Mouse (Mus musculus): ENCODE measurements around the gene Rab44.
"Not testable (repeated sequence)": the region's sequence is repeated elsewhere in the genome, so short reads cannot be mapped to it uniquely, and the experiment has no call there.

Gene Rab44

GRCm38 (mm10) chr17:29113591-29114352 is at the start of gene Rab44:
Gene Rab44 (plus strand): TSS chr17:29114145.
- CTCF ChIA-PET, result no interaction called here

- CTCF ChIA-PET, result interaction anchor here (0.7 to 0.8 kb wide), 2 partner anchors 16 to 17 kb away, joined by 3 to 4 read pairs; no protein-coding TSS in a partner anchor
These were observed 48.6 kb upstream of the Rab44 start for GRCm38 (mm10) chr17:29065245-29065940.

DNA sequence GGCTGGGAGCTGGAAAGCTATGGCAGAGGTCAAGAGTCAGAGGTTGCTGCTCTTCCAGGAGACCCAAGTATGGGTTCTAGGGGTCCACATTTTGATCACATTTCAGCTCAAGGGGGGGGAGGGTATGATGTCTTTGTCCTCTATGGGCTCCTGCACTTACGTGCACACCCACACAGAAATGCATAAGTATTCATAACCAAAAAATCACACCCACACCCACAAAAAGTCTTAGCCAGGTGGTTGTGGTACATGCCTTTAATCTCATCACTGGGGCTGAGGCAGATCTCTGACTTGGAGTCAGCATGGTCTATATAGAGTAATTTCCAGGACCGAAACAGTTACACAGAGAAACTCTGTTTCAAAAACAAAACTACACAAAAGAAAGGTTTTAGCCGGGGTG is 48.0 kb upstream of the Rab44 start:
- CTCF ChIA-PET, result interaction anchor here (0.7 kb wide), 1 partner anchor 16 kb away, joined by 4 read pairs; no protein-coding TSS in a partner anchor

GRCm38 (mm10) chr17:29067416-29067815 is 46.5 kb upstream of the Rab44 start:
- CTCF ChIA-PET, result not testable (repeated sequence)

- CTCF ChIA-PET, result no interaction called here
These were observed 46.1 kb upstream of the Rab44 start for GRCm38 (mm10) chr17:29067847-29068246.

DNA sequence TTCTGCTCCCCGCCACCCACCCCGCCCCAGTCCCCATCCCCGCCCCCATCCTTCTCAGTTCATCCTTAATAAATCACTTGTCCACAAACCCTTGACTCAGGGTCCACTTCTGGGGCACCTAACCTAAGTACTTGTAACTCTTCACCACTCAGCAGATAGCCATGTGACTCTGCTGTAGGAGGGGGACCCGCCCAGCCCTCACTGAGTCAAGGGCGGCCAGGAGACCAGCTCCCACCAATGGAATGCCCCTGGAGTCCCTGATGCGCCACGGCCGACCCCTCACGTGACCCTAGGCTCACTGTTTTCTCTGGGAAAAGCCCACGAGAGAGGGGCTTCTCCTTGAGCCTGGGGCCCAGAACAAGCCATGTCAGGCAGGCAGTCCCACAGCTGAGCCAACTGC is 44.9 kb upstream of the Rab44 start:
- CTCF ChIA-PET, result no interaction called here

DNA sequence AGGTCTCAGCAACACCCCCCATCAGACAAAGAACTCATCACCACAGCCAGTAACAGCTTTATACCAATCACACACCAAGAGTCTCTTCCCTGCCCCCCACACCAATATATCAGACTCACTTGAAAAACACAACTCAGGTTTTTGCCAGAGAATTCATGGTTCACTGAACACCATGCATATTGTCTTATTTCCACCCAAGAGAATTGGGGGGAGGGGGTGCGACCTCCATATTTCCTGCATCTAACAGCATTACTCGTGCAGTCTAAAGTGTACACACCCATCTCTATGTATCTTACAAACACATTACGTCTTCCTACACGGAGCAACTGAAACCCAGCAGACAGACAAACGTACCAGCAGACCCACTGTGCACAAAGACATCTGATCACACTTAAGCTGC is 42.1 kb upstream of the Rab44 start:
- CTCF ChIA-PET, result interaction anchor here (0.7 to 1.2 kb wide), 2 partner anchors 80 to 100 kb away, joined by 3 read pairs; no protein-coding TSS in a partner anchor

DNA sequence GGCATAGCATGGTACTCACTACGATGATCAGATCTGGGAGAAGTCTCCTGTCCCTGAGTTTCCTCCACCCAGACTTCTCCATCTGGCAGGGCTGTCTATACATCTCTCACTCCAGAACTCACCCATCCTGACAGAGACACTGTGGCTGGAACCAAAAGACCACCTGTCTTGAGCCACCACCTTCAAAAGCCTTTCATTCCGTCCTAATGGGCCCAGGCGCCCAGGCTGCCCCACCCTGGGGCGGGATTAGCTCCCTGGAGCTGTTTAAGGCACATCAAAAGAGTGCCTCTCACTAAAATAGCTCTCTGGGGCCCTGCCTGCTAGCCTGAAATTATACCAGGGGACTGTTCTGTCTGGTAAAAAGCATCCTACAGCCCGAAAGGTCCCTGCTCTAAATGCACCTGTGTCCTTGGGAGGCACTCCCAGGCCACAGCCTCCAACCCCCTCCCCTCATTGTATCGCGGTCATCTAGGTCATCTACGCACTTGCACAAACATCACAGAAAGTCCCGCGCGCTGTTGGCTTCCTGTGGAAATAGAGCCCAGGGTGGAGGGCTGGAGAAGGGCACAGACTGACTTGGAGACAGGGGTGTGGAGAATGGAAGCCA is 41.1 kb upstream of the Rab44 start:
- CTCF ChIA-PET, result interaction anchor here (1.2 kb wide), 1 partner anchor 99 kb away, joined by 3 read pairs; no protein-coding TSS in a partner anchor

GRCm38 (mm10) chr17:29073313-29073712 is 40.6 kb upstream of the Rab44 start:
- CTCF ChIA-PET, result no interaction called here

DNA sequence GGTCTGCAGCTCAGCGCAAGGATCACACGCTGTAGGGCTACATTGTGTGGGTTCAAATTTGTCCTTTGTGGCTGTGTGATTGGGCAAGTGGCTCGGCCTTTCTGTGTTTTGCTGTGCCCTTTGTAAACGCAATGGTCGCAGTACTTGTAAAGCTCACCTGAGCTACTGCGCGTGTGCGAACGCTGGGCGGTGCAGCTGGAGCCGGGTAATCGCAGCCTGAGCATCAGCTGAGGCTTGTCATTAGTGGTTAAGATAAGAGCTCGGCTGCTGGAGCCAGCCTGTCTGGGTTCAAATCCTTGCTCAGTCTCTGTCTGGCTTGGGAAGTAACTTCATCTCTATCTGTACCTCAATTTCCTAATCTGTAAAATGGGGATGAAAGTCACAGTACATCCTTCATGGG is 39.9 kb upstream of the Rab44 start:
- CTCF ChIA-PET, result interaction anchor here (0.6 to 0.7 kb wide), 2 partner anchors 97 to 164 kb away, joined by 4 read pairs; no protein-coding TSS in a partner anchor

DNA sequence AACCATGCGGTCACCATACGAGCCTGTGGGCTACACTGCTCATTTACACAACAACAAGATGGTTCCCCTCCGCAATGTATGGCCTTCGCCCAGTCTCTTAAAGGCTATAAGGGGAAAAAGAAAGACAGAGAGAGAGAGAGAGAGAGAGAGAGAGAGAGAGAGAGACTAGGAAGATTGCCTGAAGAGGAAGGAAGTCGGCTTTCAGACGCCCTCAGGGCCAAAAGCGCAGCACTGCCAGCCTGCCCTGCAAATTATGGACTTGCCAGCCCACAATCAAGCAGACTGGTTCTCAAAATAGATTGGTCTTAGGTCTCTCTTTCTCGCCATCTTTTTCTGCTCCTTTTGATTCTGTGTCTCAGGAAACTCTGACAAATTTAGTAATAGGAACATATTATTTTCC is 37.7 kb upstream of the Rab44 start:
- CTCF ChIA-PET, result no interaction called here

DNA sequence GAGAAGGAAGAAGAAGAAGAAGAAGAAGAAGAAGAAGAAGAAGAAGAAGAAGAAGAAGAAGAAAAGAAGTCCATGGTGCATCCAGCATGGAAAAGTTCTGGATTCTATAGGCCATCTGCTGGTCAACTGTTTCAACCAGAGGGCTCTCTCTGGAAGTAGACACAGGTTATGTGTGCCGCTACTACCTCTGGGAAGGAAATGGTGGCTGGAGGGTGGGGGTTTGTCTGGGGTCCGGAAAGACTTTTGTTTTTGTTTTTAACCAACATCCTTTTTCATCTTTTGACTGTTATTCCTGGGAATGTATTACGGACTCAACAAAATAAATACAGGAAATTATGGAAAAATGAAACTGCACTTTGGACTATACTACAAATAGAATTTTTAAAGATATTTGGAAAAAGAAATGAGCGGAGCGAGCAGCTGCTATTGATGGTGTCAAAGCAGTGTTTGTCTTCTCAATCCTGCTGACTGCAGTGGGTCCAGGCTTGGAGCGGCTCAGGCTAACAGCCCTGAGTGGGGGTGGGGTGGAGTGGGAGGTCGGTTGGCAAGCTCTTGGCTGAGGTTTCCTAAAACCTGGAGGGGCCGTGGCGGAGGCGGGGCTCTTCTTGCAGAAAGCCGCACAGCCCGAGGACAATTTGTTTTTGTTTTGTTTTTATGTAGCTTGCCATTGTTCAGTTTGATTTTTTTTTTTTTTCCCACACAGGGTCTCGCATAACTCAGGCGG is 36.0 kb upstream of the Rab44 start:
- CTCF ChIA-PET, result interaction anchor here (0.7 to 1.2 kb wide), 2 partner anchors 16 to 472 kb away, joined by 3 to 4 read pairs; no protein-coding TSS in a partner anchor

- CTCF ChIA-PET, result interaction anchor here (0.7 to 1.2 kb wide), 2 partner anchors 15 to 471 kb away, joined by 3 to 4 read pairs; no protein-coding TSS in a partner anchor
These were observed 35.2 kb upstream of the Rab44 start for GRCm38 (mm10) chr17:29078519-29079383.

DNA sequence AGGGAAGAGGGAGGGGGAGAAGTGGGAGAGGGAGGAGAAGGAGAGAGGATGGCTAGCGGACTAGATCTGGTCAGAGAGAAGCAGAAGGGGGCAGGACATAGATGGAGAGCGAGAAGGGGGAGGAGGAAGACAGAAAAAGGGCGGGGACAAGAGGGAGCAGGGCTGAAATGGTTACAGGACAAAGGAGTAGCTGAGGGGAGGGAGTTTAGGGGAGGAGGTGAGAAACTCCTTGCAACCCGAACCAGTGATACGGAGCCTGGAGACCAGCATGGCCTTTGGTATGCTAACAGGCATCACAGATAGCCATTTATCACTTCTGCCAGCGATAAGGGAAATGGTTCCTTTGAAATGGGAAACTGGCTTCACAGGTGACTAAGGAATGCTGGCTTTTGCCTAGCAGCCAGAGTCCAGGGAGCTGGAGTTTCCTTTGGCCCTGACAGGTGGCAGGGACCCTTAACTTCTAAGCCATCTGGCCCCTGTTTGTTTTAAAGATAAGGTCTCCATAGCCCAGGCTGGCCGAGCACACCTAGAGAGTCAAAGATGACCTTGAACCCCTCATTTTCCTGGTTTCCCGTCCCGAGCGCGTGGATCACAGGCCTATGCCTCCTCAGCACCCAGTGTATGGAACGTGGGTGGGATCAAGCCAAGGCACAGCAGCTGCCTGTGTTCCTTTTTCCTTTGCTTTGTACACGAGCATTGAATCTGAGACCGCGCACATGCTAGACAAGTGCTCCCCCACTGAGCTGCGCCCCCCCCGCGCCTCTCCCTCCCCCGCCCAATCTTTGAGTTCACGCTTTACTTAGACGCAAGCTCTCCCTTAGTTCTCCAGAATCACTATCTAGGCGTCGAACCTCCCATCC is 33.0 kb upstream of the Rab44 start:
- CTCF ChIA-PET, result interaction anchor here (0.6 to 1.6 kb wide), 4 partner anchors 10 to 43 kb away, joined by 4 to 7 read pairs (median 5); partner anchors contain the start of gene Cdkn1a

DNA sequence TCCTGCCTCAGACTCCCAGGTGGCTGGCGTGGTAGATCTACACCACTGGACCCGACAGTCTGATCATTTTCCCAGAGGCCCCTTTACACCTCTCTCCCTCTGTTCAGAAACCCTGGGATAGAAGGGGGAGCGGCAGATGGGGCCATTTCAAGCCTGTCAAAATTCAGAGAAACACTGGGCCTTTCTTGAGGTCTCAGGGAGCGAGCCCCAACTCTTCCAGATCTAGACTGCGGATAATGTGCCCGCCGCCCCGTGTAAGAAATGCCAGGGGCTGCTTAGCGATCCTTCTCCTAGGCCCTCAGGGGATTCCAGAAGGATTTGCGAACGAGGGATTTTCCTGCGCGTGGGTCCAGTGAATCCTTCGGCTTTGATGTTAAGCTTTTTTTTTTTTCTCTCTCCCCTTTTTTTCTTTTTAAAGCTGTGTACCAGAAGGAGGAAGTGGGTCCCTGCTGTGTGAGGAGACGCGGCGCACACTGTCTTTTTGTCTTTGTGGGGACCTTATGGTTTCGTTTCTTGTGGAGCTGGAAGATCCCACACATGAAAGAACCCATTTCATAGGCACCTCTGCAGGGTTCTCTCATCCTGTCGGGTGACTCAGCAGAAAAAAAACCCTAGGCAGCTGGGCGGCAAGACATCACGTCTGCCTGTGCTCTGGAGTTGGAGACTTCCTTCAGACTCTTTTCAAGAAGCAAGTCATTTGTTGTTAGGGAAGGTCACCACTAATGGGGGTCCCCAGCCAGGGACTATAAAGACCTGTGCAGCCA is 32.1 kb upstream of the Rab44 start:
- CTCF ChIA-PET, result interaction anchor here (0.6 to 1.6 kb wide), 3 partner anchors 12 to 16 kb away, joined by 4 to 5 read pairs (median 4); no protein-coding TSS in a partner anchor

DNA sequence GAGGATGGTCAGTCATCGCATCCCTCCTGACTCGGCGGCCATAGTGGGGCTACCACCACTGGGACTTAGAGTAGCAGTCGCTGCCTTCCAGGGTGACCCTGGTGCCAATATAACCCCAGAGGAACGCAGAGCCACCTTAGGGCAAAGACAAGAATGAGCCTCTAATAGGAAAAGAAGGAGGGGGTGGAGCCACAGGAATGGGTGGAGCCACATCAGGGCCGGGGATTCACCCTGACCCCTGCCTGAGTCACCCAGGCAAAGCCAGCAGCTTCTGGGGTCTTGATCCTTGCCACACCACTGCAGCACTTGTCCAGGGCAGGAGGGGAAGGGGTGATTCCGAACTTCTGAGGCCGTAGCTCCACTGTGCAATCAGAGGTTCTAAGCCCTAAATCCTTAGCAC is 30.4 kb upstream of the Rab44 start:
- CTCF ChIA-PET, result no interaction called here

DNA sequence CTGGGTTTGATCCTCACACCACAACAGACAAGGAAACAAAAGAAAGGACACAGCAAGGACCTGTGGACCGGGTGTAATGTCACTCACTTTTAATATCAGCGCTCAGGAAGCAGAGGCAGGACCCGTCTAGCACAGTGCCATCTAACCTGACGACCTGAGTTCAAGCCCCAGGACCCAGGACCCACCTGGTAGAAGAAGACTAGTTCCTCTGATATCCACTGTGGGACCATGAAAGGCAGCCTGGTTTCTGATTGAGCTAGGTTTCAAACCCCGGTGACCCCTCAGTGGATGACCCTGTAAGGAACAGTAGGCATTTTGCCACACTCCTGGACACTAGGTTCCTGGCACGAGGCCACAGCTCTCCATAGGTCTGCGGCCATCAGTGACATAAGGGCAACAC is 29.3 kb upstream of the Rab44 start:
- CTCF ChIA-PET, result interaction anchor here (0.5 kb wide), 1 partner anchor 642 kb away, joined by 3 read pairs; no protein-coding TSS in a partner anchor

GRCm38 (mm10) chr17:29085266-29085665 is 28.7 kb upstream of the Rab44 start:
- CTCF ChIA-PET, result no interaction called here

GRCm38 (mm10) chr17:29086916-29087315 is 27.0 kb upstream of the Rab44 start:
- CTCF ChIA-PET, result no interaction called here

All from spleen, embryonic (tissue).